Mouse (Mus musculus) regulatory T cell (primary cell): ENCODE data around the gene Ppid.
"Not testable (repeated sequence)": the region's sequence is repeated elsewhere in the genome, so short reads cannot be mapped to it uniquely, and the experiment has no call there.

Experiments used
- in situ Hi-C: fragments of 300-600 bp; cut with MboI, MseI; formaldehyde crosslinking; loops from one replicate; pipeline ENCODE4 v1.15.1; 2025; ENCODE audit warnings: high pct_unique_total_duplicates

The Ppid gene

GRCm38 (mm10) chr3:79569351-79569681, 21.8 kb upstream of the Ppid start:
- in situ Hi-C loops = loop anchor here (10.0 kb wide), 1 partner anchor 225 kb away; no protein-coding TSS in a partner anchor

GRCm38 (mm10) chr3:79572399-79572798, 18.7 kb upstream of the Ppid start:
- in situ Hi-C loops = no loop called here

GRCm38 (mm10) chr3:79573376-79573775, 17.8 kb upstream of the Ppid start:
- in situ Hi-C loops = not testable (repeated sequence)

GRCm38 (mm10) chr3:79574336-79574735, 16.8 kb upstream of the Ppid start:
- in situ Hi-C loops = no loop called here

- in situ Hi-C loops = no loop called here
These were observed 15.3 kb upstream of the Ppid start for GRCm38 (mm10) chr3:79575576-79576467.

- in situ Hi-C loops = no loop called here
These were observed 14.7 kb upstream of the Ppid start for GRCm38 (mm10) chr3:79576468-79576816.

GRCm38 (mm10) chr3:79576865-79577264, 14.3 kb upstream of the Ppid start:
- in situ Hi-C loops = no loop called here

- in situ Hi-C loops = no loop called here
These were observed 13.5 kb upstream of the Ppid start for GRCm38 (mm10) chr3:79577606-79578005.

- in situ Hi-C loops = no loop called here
These were observed 13.0 kb upstream of the Ppid start for GRCm38 (mm10) chr3:79578164-79578563.

GRCm38 (mm10) chr3:79579891-79580575, 11.1 kb upstream of the Ppid start:
- in situ Hi-C loops = loop anchor here (10.0 kb wide), 2 partner anchors 355 to 615 kb away; no protein-coding TSS in a partner anchor

- in situ Hi-C loops = loop anchor here (10.0 kb wide), 2 partner anchors 362 to 622 kb away; no protein-coding TSS in a partner anchor
These were observed 4.3 kb upstream of the Ppid start for GRCm38 (mm10) chr3:79586804-79587203.

- in situ Hi-C loops = loop anchor here (10.0 kb wide), 3 partner anchors 365 to 625 kb away; no protein-coding TSS in a partner anchor
These were observed 1.5 kb upstream of the Ppid start for GRCm38 (mm10) chr3:79589671-79590070.

- in situ Hi-C loops = loop anchor here (10.0 kb wide), 1 partner anchor 387 kb away; no protein-coding TSS in a partner anchor
These were observed 790 bp downstream of the Ppid start for GRCm38 (mm10) chr3:79591793-79592471.

- in situ Hi-C loops = loop anchor here (10.0 kb wide), 1 partner anchor 391 kb away; no protein-coding TSS in a partner anchor
These were observed 4.3 kb downstream of the Ppid start for GRCm38 (mm10) chr3:79595468-79595867.

- in situ Hi-C loops = no loop called here
These were observed 18.7 kb downstream of the Ppid start for GRCm38 (mm10) chr3:79609886-79610285.

GRCm38 (mm10) chr3:79627484-79628181, 36.5 kb downstream of the Ppid start:
- in situ Hi-C loops = no loop called here

- in situ Hi-C loops = no loop called here
These were observed 37.0 kb downstream of the Ppid start for GRCm38 (mm10) chr3:79628182-79628560.

- in situ Hi-C loops = no loop called here
These were observed 37.6 kb downstream of the Ppid start, which contains the start of gene 4930579G24Rik for GRCm38 (mm10) chr3:79628561-79629415. TSS of gene 4930579G24Rik (plus strand) at chr3:79629079.

- in situ Hi-C loops = no loop called here
These were observed 38.2 kb downstream of the Ppid start, which contains the start of gene Etfdh for GRCm38 (mm10) chr3:79629416-79629730. TSS of gene Etfdh (minus strand) at chr3:79629500.

- in situ Hi-C loops = no loop called here
These were observed 61.0 kb downstream of the Ppid start for GRCm38 (mm10) chr3:79652129-79652528.
